Mouse (Mus musculus) retina, embryonic 14.5 days (tissue): ENCODE measurements around the gene Sp4.

Experiments
- DNase-seq: peaks from one replicate; pipeline ENCODE4 v3.0.0-alpha.2; 2015; ENCODE audit warnings: low spot score

Gene Sp4

DNA sequence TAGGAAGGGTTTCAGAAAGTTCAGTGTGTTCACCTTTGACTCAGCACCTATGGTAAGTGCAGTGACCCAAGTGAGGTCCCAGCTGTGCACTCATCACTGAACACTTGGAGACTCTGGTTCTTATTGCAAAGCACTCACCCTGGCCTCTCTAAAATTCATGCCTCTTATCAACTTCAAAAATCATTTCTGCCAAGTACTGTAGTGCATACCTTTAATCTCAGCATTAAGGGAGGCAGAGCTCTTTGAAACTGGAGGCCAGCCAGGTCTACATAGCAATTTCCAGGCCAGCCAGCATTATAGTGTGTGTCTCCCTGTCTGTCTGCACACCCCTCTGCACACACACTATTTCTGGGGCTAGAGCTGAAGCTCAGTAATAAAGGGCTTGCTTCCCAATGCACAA is 36.3 kb downstream of the Sp4 start:
- no peak for DNase-seq

DNA sequence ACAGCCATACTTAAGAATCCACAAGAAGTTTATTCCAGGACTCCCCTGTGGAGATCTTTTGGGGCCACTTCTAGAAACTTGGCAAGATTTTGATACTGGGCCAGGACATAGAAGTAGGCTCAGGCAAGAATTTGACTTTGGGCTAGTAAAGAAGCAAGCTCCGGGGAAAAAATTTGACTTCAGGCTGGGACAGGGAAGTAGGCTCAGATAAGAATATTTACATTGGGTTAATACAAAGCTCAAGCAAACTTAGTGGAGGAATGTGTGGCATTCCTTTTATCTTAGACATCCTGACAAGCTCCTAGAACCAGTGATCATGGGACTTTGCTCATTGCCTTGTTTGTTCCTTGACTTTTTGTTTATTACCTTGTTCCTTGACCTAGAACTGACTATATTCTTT is 37.4 kb downstream of the Sp4 start:
- no peak for DNase-seq

DNA sequence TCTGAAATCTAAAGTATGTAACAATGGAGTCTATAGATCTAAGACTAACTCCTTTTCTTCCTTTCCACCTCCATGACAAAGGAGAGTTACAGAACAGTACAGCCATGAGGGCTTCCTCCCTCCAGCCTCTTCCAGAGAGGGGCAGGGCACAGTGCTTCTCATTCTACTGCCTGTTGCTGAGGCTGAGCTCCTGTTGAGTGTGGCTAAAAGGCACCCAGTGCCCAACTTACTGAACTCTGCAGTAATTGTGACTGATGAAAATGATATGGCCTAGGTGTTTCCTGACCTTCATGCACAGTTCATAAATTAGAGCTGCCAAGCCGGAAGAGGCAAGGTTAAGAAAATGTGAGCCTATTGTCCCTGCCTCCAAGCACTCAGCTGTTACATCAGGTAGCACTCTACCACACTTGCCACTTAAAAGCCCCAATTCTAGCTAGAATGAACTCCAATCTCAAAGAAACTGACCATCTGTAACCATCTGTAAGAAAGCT is 45.9 kb downstream of the Sp4 start:
- DNase-seq: no peak

DNA sequence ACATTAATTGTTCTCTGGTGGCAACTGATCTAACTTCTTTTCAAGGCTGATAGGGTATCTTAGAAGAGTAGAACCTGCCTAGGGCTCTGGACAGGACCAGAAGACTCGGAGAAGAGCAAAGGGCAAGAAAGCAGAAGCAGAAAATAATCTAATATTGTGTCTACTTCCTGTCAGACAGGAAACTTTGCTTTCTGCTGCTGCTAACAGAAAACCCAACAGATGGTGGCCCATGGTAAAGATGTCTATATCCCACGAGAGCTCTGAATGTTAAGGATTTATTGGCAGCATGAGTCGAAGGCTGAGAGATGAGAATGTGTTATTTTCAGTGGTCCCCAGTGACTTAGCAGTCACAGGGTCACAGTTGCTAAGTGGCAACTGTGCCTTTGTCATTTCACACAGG is 80.1 kb downstream of the Sp4 start:
- DNase-seq: no peak

DNA sequence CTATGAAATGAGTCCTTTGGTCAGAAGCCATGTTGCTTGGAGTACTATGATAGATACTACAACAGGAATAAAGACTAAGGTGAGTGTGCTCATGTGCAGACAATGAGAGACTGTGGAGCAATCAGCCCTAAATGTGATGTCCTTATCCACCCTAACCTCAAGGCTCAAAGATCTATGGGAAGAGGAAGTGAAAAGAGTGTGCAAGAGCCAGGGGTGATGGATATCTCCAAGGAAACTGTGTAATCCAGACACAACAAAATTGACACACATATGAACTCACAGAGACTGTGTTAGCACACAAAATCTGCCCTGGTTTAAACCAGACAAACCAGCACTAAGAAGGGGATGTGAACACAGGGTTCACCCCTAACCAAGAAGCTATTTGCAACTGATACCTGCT is 81.2 kb downstream of the Sp4 start:
- no peak for DNase-seq

DNA sequence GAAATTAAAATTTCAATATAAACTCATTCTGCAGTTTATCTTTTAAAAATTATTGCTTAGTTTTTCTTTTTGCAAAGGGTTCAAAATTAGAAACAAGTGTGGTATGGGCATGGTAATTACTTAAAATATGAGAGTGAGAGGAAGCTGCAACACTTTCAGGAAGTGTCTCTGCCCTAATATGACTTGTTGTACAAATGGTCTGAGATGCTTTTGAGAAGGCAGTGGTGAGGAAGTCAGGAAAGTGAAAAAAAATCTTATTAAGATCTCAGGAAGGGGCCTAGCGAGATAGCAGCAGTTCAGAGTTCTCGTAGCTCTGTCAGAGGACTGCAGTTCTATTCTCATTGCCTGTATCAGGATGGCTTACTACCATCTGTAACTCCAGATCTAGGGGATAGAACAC is 89.1 kb downstream of the Sp4 start:
- no peak for DNase-seq

DNA sequence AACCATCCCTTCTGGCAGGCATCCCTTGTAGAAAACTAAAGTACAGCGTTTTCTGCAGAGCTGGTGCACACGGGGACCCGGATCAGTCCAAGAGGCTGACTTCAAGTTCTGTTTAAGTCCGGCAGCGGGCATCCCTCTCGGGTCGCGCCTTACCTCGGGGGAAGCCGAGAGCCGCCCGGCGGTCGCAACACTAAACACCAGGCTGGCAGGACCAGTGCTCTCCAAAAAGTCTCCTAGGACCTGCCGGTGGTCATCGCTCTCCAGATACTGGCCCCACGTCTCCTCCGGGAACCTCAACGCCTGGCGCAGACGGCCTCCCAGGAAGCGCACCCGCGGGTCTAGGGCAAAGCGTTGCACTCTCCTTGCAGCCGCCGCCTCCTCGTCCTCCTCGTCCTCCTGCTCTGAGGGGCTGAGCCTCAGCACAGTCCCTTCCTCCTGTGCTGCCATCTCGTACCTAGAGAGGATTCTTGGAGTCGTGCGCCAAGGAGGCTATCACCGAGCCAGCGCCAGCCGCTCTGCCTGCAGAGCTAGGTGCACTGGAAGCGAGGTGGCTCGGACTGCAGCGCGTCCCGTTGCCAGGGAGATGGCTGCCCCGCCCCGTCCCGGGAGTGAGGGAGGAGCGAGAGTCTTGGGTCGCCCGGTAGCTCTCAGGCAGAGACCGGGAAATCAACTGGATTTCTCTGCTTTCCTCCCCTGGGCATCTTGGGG is 102.7 kb downstream of the Sp4 start, which contains the start of gene Dnah11:
Gene Dnah11, minus strand, starts transcription at position 658 of the 708 bp plus-strand sequence.
- peak; percentile 80 for DNase-seq

DNA sequence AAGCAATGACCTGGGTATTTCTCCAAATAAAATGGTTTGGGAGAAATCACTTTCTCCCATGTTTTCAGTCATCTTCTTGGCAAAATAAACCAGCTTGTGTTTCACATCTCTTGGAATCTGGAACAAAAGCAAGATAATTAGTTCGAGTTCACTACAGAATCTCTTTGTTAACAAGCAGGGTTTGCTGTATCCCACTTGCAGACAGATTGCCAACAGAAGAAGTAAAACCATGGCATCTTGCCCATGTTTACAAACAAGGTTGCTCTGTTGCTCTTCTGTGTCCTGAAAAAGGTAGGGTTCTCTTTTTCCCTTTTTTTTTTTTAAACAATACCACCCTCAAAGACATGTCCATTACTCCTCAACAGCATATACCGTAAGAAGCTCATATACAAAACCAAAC is 104.7 kb downstream of the Sp4 start:
- no peak for DNase-seq

DNA sequence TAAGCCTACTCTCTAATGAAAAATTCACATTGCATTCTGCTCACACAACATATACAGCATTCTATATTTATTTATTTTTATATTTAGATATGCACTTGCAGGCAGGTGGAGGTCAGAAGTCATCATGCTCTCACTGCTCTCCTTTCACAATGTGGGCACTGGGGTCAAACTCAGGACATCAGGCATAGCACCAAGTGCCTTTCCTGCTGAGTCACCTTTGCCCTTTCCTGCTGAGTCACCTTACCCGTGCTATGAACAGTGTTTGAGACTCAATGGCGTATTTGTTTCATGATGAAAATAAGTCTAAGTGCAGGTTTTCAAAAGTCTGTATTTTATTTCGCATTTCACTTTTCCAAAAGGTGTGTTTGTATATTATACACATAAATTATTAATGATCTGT is 111.7 kb downstream of the Sp4 start:
- DNase-seq: no peak

DNA sequence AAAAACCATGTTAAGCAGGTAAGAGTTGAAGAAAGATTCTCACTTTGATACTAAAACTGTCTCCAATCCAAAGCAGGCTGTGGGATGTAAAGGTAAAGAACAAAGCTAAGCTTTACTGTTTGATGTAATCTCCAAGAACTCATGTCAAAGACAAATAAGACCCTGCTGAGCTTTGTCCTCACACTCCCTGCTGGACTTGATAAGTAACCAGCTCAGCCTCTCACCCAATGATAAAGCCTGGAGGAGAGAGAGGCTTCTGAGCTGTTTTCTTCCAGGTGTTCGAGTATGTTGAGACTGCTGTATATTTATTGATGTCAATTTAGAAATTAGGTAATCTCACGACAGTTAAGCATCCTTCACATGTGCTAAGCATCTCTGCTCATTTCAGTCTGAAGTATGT is 113.6 kb downstream of the Sp4 start:
- peak; percentile 42 for DNase-seq

DNA sequence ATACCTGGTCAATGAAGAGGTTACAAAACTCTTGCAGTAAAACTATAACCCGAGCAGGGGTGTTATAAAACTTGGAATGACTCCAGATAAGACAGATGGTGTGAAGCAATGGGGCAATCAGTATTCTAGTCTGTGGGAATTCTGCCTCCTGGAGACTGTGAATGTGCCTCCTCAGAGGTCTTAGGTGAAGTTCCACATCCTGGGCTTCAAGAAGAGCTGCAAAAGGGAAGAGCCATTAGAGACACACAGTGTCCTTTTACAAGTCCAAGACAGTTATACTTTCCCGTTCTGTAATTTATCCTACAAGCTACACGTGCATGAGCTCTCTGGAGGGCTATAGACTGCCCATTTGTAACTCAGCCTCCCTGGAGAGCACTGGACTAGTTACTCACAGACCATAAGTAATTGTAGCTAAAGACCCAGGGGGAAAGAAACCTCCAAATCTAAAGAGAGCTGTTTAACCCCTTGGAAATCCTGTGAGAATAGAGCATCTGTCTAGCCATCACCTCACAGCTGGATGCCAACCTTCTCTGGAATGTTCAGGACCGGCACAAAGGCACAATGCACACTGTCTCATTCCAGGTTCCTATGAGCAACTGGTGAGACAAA is 114.3 kb downstream of the Sp4 start:
- DNase-seq: peak; percentile 90

DNA sequence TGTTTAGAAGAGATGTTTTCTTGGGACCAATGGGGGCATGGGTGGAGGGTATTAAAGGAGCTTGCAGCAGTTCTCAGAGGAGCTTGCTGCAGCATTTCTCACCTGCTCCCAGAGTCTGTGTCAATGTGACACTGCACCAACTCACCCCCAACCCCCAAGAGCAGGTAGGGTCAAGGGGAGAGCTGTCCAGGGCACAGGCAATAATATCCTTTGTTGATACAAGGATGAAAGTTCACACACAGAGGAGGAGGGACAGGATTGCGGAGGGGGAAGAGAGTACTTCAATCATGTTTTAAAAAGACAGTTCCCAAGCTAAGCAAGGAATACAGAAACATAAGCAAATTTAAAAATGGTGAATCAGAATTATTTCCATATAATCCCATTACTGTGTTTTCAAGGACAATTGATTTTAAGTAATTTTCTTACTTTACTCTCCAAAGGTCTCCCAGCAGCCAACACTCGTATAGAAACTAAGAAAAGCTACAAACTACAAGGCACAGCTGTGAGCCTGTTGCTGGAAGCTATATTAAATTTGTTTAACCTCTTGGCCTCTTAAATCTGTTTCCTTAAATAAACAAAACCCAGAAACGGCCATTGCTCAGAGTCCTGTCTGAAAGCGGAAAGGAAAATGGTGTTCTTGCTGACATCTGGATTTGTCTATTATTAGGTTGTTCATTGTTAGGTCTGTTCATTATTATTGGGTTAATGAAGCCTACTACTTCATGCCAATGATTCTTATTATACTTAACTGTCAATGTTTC is 114.9 kb downstream of the Sp4 start:
- peak; percentile 30 for DNase-seq
